Mouse (Mus musculus) ES-E14 (cell line): ENCODE measurements around the gene Dmpk. TPM values are rescaled to one million over a fixed set of nuclear protein-coding genes. Genes with fewer than 3 reads are reported as not detected.
"Not testable (repeated sequence)": the region's sequence is repeated elsewhere in the genome, so short reads cannot be mapped to it uniquely, and the experiment has no call there.

Experiments
- DNase-seq: peaks from one replicate; pipeline ENCODE4 v3.0.0-alpha.2; 2013; ENCODE audit warnings: low read depth, low spot score
- H3K27ac ChIP-seq: 2 replicates; pipeline ENCODE4 v1.5.1; 2012; ENCODE audit warnings: low read depth, mild to moderate bottlenecking, low read length, moderate library complexity, mixed read lengths; ENCODE audit not compliant: poor library complexity, insufficient read depth, severe bottlenecking
- H3K36me3 ChIP-seq: 2 replicates; pipeline ENCODE4 v1.6.1; 2012; ENCODE audit warnings: mild to moderate bottlenecking, low read length, moderate library complexity, mixed read lengths; ENCODE audit not compliant: control insufficient read depth, poor library complexity, insufficient read depth, severe bottlenecking
- H3K4me1 ChIP-seq, 2 experiments: fragments of 150-350 bp in 1 of 2; sonication (generic) in 1 of 2; 2 replicates each; pipeline ENCODE4 v1.6.1; 2012; ENCODE audit warnings: low read length in 2 of 2, mild to moderate bottlenecking in 1 of 2, mixed read lengths in 1 of 2; ENCODE audit not compliant: control insufficient read depth in 2 of 2, insufficient read depth in 2 of 2, poor library complexity in 1 of 2
- H3K4me3 ChIP-seq, 2 experiments: fragments of 150-350 bp in 1 of 2; sonication (generic) in 1 of 2; 2 replicates each; pipeline ENCODE4 v1.5.1; 2012; ENCODE audit warnings: low read length in 2 of 2, low read depth in 1 of 2, mild to moderate bottlenecking in 1 of 2, mixed read lengths in 1 of 2; ENCODE audit not compliant: insufficient read depth in 1 of 2, poor library complexity in 1 of 2, severe bottlenecking in 1 of 2
- H3K9ac ChIP-seq: 2 replicates; pipeline ENCODE4 v1.6.1; 2012; ENCODE audit warnings: low read depth, mild to moderate bottlenecking, low read length, mixed read lengths; ENCODE audit not compliant: poor library complexity, insufficient read depth, severe bottlenecking
- H3K9me3 ChIP-seq: fragments of 150-350 bp; sonication (generic); 2 replicates; pipeline ENCODE4 v1.6.1; 2012; ENCODE audit warnings: low read depth, mild to moderate bottlenecking, low read length; ENCODE audit not compliant: control insufficient read depth, insufficient read depth
- CHD2 ChIP-seq: IDR thresholded peaks from 2 replicates; pipeline ENCODE4 v1.6.1; 2014; ENCODE audit warnings: mild to moderate bottlenecking, low read depth, low read length, inconsistent platforms
- HCFC1 ChIP-seq: IDR thresholded peaks from 2 replicates; pipeline ENCODE4 v1.6.1; 2012; ENCODE audit warnings: low read length, inconsistent platforms, borderline replicate concordance; ENCODE audit not compliant: insufficient read depth
- MAFK ChIP-seq: IDR thresholded peaks from 2 replicates; pipeline ENCODE4 v1.6.1; 2014; ENCODE audit warnings: mild to moderate bottlenecking, low read depth, low read length, inconsistent platforms; ENCODE audit not compliant: insufficient read depth
- ZC3H11A ChIP-seq: IDR thresholded peaks from 2 replicates; pipeline ENCODE4 v1.6.1; 2012; ENCODE audit warnings: low read depth, mild to moderate bottlenecking, inconsistent platforms, low read length, borderline replicate concordance
- ZNF384 ChIP-seq: IDR thresholded peaks from 2 replicates; pipeline ENCODE4 v1.6.1; 2012; ENCODE audit warnings: low read depth, low read length, inconsistent platforms
- in situ Hi-C, 2 experiments: fragments of 600-800 bp; cut with MboI; formaldehyde crosslinking; loops; one replicate each; pipeline ENCODE4 v1.15.1; 2025; ENCODE audit warnings: low sequenced_read_pairs in 2 of 2, inconsistent platforms in 1 of 2; ENCODE audit not compliant: unreplicated experiment in 2 of 2
- total RNA-seq: library from RNA; depleted of rRNA; stranded (reverse); fragments of 300-350 nt; gene quantifications from 2 replicates; pipeline ENCODE4 v1.2.3, GENCODE M21; 2012

Dmpk gene
- total RNA-seq, 1 experiment: 32.6 TPM

- in situ Hi-C loops: no loop called here
- Histone ChIP-seq H3K9me3 (no peaks in the 10 kb centered on the region), H3K9ac (no peak overlapping the region), H3K4me3 (no peak overlapping the region), H3K36me3 (no peaks in the 10 kb centered on the region), H3K27ac (no peak overlapping the region), H3K4me1 (peaks cover 0 to 5% of the 10 kb centered on the region in 2 experiments; a peak in 2 of 4 replicates)
- TF ChIP-seq ZC3H11A: no peak
- TF ChIP-seq HCFC1: no peak
- TF ChIP-seq CHD2: no peak
- TF ChIP-seq ZNF384: no peak; the same call in 1 of the 2 replicates
- TF ChIP-seq MAFK: no peak
- DNase-seq: no peak
These were observed 14.1 kb upstream of the Dmpk start for GRCm38 (mm10) chr7:19069500-19069899.

- H3K9ac ChIP-seq, H3K4me1 ChIP-seq, H3K4me3 ChIP-seq, in situ Hi-C loops, H3K9me3 ChIP-seq, DNase-seq, H3K27ac ChIP-seq, H3K36me3 ChIP-seq: not testable (repeated sequence)
These were observed 12.6 kb upstream of the Dmpk start for GRCm38 (mm10) chr7:19071024-19071423.

GRCm38 (mm10) chr7:19073504-19073903 lies 10.1 kb upstream of the Dmpk start:
- H3K4me3 ChIP-seq: peak overlapping the region in 1 of 2 experiments; percentile 17; a peak in 1 of 4 replicates
- in situ Hi-C loops: no loop called here
- H3K4me1 ChIP-seq: peaks cover 0 to 12% of the 10 kb centered on the region in 2 experiments; a peak in 3 of 4 replicates
- TF ChIP-seq ZNF384: no peak
- no peak for TF ChIP-seq HCFC1
- TF ChIP-seq MAFK: no peak
- TF ChIP-seq ZC3H11A: no peak
- TF ChIP-seq CHD2: no peak
- DNase-seq: peak; percentile 82
- peaks cover 6% of the 10 kb centered on the region for H3K36me3 ChIP-seq
- no peaks in the 10 kb centered on the region for H3K9me3 ChIP-seq
- no peak overlapping the region for H3K9ac ChIP-seq
- H3K27ac ChIP-seq: no peak overlapping the region

GRCm38 (mm10) chr7:19074494-19074893 lies 9.2 kb upstream of the Dmpk start:
- no peaks in the 10 kb centered on the region for H3K9me3 ChIP-seq
- in situ Hi-C loops: no loop called here
- H3K36me3 ChIP-seq: peaks cover 13% of the 10 kb centered on the region
- TF ChIP-seq MAFK (no peak), HCFC1 (no peak), ZNF384 (no peak), ZC3H11A (no peak)
- no peak for DNase-seq
- peaks cover 0 to 12% of the 10 kb centered on the region in 2 experiments; a peak in 3 of 4 replicates for H3K4me1 ChIP-seq
- no peak overlapping the region for H3K9ac ChIP-seq
- H3K27ac ChIP-seq: no peak overlapping the region
- H3K4me3 ChIP-seq: no peak overlapping the region

GRCm38 (mm10) chr7:19075231-19075630 lies 8.4 kb upstream of the Dmpk start:
- no peaks in the 10 kb centered on the region for H3K9me3 ChIP-seq
- peaks cover 19% of the 10 kb centered on the region for H3K36me3 ChIP-seq
- peaks cover 0 to 16% of the 10 kb centered on the region in 2 experiments; a peak in 3 of 4 replicates for H3K4me1 ChIP-seq
- in situ Hi-C loops: no loop called here
- H3K27ac ChIP-seq: no peak overlapping the region
- no peak overlapping the region; a peak in 1 of 4 replicates for H3K4me3 ChIP-seq
- no peak for DNase-seq
- no peak overlapping the region for H3K9ac ChIP-seq
- no peak for TF ChIP-seq ZC3H11A
